Mouse (Mus musculus) ES-Bruce4 (cell line): ENCODE measurements around the gene Pde6h.

Experiments used
- CTCF ChIP-seq: IDR thresholded peaks from one replicate; pipeline ENCODE4 v1.8.1; 2011; ENCODE audit warnings: low read depth, low read length
- EP300 ChIP-seq: IDR thresholded peaks from 2 replicates; pipeline ENCODE4 v1.6.1; 2011; ENCODE audit warnings: low read depth, low read length; ENCODE audit not compliant: insufficient read depth
- POLR2A ChIP-seq: IDR thresholded peaks from one replicate; pipeline ENCODE4 v1.8.1; 2011; ENCODE audit warnings: low read length; ENCODE audit not compliant: insufficient read depth

DNA sequence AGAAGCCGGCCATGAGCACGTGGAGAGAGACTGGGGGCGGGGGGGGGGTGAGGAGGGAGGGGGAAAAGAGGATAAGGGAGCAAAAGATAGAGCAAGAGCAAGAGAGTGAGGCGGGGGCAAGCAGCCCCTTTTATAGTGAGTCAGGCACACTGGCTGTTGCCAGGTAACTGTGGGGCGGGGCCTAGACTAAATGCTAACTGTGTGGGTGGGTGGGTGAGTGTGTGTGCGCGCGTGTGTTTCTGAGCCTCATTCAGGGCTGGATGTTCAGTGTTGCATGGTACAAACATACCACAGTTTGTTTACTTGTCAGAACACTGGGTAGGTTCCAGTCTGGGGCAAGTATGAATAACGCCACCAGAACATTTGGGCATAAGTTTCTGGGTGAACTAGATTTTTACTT, 23.3 kb downstream of the Pde6h start:
- no peak for TF ChIP-seq POLR2A
- no peak for TF ChIP-seq CTCF
- no peak for TF ChIP-seq EP300
